Mouse (Mus musculus) lung, postnatal 14 days (tissue): ENCODE measurements around the gene Taf1c.

Source experiments
- DNase-seq: peaks from one replicate; pipeline ENCODE4 v3.0.0; 2021

Taf1c gene

DNA sequence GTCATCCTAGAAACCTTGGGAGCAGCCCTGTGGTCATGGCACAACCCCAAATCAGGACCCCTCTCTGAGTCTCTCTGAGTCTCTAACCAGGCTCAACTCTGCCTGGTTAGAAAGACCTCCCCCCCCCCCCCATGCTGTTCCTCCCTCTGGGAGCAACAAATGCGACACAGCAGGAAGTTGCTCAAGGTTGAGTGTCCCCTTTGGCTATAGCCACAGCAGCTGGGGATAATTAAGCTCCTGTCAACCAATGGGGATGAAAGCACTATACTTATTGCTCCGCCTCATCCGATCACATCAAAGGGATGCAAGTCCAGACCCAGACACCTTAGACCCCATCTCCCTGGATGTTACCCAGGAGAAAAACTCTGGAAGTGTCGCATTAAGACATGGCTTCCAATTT is 17.5 kb upstream of the Taf1c start:
- no peak for DNase-seq

GRCm38 (mm10) chr8:119620848-119621465 is 15.9 kb upstream of the Taf1c start:
- DNase-seq: no peak

- no peak for DNase-seq
Observed at GRCm38 (mm10) chr8:119620116-119620840, 15.3 kb upstream of the Taf1c start.

DNA sequence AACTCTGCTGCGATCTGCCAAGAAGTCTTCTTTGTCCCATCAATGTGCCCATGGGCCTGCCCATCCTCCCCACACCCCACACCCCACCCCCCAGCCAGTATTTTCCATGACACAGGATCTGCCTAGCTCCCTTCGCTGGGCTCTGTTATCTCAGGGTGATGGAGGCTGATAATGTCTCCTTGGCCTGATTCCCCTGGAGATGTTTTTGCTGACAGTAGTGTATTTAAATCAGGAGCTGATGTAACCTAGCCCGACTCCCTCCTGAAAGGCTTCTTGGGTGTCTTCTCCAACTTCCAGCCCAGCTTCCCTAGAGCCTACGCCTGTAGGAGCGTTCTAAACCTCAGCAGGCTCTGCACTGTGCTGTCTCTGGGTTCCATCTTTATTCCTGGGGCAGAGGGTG is 13.9 kb upstream of the Taf1c start:
- DNase-seq: no peak

DNA sequence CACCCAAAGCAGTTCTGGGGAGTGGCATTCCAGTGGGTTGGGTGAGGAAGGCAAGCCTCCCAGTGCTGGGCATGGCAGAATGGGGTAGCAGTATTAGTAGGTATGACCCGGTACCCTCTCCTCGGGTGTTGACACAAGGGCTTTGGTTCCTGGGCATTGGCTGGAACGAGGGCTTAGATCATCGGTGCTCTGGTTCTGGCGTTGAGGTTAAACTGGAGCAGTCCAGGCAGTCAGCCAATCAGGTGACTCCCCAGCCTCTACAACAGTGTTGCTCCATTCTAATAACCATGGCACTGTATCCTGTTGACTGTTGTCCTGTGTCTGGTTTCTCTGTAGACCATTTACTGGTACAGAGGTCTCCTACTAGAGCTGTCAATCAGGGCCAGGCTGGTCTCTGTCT is 12.6 kb upstream of the Taf1c start:
- no peak for DNase-seq

GRCm38 (mm10) chr8:119616811-119617210 is 11.8 kb upstream of the Taf1c start:
- DNase-seq: no peak

- no peak for DNase-seq
Observed at GRCm38 (mm10) chr8:119616358-119616757, 11.3 kb upstream of the Taf1c start.

DNA sequence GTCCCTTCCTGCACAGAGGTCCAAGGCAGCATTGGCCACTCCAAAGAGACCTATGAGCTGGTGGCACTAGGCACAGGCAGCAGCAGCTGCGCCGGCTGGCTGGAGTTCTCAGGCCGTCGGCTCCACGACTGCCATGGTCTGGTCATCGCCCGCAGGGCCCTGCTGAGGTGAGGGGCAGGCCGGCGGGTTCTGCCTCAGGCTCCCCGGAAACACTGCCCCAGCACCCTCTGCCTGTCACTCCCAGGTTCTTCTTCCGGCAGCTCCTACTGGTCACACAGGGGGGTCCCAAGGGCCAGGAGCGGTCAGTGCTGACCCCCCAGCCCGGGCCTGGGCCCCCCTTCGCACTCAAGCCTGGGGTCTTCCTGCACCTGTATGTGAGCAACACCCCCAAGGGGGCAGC is 10.1 kb upstream of the Taf1c start:
- no peak for DNase-seq

- DNase-seq: no peak
Observed at GRCm38 (mm10) chr8:119612471-119612870, 7.4 kb upstream of the Taf1c start, which contains the start of gene Adad2. TSS of gene Adad2 (plus strand) at chr8:119612747.

DNA sequence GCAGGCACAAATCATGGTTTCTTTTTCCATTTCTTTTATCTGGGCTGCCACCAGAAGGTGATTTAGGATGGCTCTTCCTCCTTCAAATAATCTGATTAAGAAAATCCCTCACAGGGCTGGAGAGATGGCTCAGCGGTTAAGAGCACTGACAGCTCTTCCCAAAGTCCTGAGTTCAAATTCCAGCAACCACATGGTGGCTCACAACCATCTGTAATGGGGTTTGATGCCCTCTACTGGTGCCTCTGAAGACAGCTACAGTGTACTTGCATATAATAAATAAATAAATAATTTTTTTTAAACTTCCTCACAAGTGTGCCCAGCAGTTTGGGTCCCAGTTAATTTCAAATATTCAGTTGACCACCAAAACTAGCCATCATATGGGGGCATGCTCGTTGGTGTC is 1.2 kb upstream of the Taf1c start:
- DNase-seq: no peak

DNA sequence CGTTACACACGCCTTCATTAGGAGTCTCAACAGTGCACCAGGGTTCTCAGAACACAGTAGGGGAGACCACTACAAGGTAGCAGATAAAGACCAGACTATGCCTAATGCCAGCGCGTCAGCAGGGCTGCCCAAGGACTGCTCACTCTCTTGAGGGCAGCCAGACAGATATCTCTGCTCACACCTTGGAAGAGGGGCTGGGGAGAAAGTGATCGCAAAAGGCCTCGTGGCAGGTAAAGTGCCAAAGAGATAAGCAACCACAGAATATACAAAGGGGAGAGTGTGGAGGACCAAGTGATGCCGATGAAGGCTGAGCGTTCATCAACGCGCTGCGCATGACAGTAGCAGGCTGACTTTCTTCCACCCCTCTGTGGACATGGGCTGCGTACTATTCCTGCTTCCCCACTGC is 621 bp downstream of the Taf1c start:
- no peak for DNase-seq

GRCm38 (mm10) chr8:119603771-119604170 is 1.3 kb downstream of the Taf1c start:
- no peak for DNase-seq

DNA sequence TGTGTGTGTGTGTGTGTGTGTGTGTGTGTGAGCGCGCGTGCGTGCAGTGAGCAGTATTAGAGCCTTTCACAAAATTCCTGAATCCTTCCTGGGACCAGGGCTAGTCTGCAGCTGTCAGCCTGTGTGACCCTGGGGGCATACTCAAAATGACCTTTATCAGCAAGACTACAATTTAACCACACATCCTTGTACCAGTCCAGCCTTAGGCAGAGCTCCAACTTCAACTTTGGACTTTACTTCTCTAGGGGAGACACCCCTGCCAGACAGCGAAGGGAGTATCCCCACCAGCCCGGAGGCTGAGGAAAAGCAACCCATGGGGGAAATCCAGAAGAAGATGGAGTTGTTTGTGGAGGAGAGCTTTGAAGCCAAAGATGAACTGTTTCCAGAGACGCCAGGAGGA is 13.6 kb downstream of the Taf1c start:
- DNase-seq: no peak

DNA sequence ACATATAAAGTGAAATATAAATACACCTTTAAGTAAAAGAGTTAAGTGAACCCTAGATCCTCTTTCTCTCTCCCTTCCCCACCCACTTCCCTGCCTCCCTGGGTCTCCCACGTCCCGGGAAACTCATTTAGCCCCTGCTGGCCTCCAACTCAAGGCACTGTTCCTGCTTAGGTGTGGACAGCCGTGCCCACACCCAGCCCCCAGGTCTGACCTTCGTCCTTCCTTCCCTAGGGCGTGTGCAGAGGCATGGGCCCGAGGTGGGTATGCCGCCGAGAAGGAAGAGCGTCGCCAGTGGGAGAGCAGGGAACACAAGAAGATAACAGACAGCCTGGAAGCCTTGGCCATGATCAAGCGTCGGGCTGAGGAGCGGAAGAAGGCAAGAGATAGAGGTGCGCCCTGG is 14.7 kb downstream of the Taf1c start:
- no peak for DNase-seq

DNA sequence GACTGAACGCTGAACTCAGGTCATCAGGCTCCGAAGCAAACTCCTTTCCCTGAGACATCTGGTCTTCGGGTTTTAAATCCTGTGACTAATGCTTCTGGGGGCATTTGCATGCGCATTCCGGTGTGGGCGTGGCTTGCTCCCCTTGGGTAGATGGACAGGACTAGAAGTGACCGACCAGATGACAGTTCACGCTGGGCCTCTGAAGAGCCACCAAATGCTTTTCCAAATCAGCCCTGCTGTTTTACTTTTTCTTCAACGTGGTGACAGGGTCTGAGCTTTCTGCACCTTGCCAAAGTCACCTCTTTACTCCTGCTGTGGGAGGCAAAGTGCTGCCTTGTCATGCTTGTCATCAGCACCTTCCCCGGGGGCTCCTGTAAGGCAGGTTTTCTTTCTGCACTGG is 16.2 kb downstream of the Taf1c start:
- no peak for DNase-seq

DNA sequence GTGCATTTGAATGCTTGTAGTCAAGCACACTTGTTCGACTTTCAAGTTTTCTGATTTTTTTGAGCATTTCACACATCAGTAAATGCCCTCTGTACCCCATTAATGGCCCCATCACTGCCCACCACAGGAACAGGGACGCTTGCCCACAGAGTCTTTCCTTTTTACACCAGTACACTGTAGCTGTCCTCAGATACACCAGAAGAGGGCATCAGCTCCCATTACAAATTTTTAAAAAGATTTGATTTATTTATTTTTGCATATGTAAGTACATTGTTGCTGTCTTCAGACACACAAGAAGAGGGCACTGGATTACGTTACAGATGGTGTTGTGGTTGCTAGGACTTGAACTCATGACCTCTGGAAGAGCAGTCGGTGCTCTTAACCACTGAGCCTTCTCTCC is 16.7 kb downstream of the Taf1c start:
- DNase-seq: no peak

GRCm38 (mm10) chr8:119585901-119586300 is 19.1 kb downstream of the Taf1c start:
- no peak for DNase-seq

DNA sequence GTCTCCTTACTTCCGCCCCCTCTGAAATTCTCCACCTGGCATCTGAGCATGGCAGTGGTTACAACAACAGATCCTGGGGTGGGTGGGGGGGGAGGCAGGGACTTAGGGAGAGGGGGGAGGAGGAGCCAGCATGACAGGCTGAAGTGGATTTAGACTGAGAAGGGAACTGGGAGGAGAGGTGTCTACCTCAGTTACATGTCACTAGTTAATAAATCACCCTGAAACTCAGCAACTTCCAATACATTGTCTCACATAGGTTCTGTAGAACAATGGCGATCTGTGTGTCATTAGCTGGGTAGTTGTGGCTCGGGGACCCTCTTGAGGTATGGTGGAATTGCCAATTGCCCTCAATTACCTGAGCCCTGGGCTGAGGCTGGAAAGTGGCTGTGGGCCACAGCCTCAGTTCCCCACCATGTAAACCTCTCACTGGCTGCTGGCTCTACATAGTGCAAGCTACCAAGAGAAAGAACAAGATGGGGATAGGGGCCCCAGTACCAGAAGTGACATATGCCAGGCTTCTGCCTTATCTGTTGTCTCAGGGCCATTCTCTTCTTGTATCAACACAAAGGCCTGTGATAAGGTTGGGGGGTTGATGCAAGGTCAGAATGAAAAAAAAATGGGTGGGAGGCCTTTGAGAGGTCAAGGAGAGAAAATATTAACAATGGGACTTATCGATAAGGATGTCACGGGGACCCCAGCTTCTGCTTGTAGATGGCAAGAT is 24.4 kb downstream of the Taf1c start:
- DNase-seq: no peak

GRCm38 (mm10) chr8:119579096-119579495 is 25.9 kb downstream of the Taf1c start:
- DNase-seq: no peak

- DNase-seq: no peak
Observed at GRCm38 (mm10) chr8:119575366-119575726, 29.7 kb downstream of the Taf1c start.

- DNase-seq: peak; percentile 98
Observed at GRCm38 (mm10) chr8:119574437-119575365, 30.3 kb downstream of the Taf1c start, which contains the start of the genes Hsdl1 and Dnaaf1. TSS of gene Hsdl1 (minus strand) at chr8:119575183. TSS of gene Dnaaf1 (plus strand) at chr8:119575235.

GRCm38 (mm10) chr8:119572411-119572810 is 32.6 kb downstream of the Taf1c start:
- peak; percentile 15 for DNase-seq

- no peak for DNase-seq
Observed at GRCm38 (mm10) chr8:119571135-119571534, 33.9 kb downstream of the Taf1c start.
